Mouse (Mus musculus) adrenal gland, postnatal 25 days (tissue): ENCODE results near the gene Noxa1. TPM values are rescaled to one million over a fixed set of nuclear protein-coding genes. Genes with fewer than 3 reads are reported as not detected.

Experiments
- microRNA-seq, 2 experiments: library from miRNA; unstranded; fragments of <30 nt; microRNA quantifications; one replicate each; pipeline ENCODE4 v1.2.0; 2021
- total RNA-seq: library from RNA; stranded (reverse); gene quantifications from 2 replicates; pipeline ENCODE4 v1.2.3, GENCODE M21; 2021

The Noxa1 gene
- total RNA-seq, 1 experiment from 2014 or later = not detected

Small RNA genes within 50 kb of the gene (microRNA-seq; reads per million reads assigned to microRNA genes)
- 0 reads per million in 2 experiments for gene Gm24328
- 0 to 0.36 reads per million in 2 experiments for gene Mir7664

Other genes starting within 250 kb of the Noxa1 start
- 66.2 and 70.1 TPM in 2 replicates for gene Ehmt1, start 175.5 kb downstream of the Noxa1 start, total RNA-seq
- 16.2 and 26.4 TPM in 2 replicates for gene Arrdc1, start 159.9 kb downstream of the Noxa1 start, total RNA-seq
- 21.3 and 26.6 TPM in 2 replicates for gene Zmynd19, start 145.4 kb downstream of the Noxa1 start, total RNA-seq
- 9.6 and 15.5 TPM in 2 replicates for gene Dph7, start 132.7 kb downstream of the Noxa1 start, total RNA-seq
- gene Mrpl41, start 120.1 kb downstream of the Noxa1 start, total RNA-seq = 87.6 and 101 TPM in 2 replicates
- 74.0 and 81.1 TPM in 2 replicates for gene Pnpla7, start 119.1 kb downstream of the Noxa1 start, total RNA-seq
- 49.8 and 51.3 TPM in 2 replicates for gene Nsmf, start 40.8 kb downstream of the Noxa1 start, total RNA-seq
- gene Entpd8, start 14.8 kb downstream of the Noxa1 start, total RNA-seq = 2.1 TPM in 1 of 2 replicates, not detected in the other
- 2.2 and 4.0 TPM in 2 replicates for gene Nrarp, start 85.6 kb upstream of the Noxa1 start, total RNA-seq
- 28.1 and 33.9 TPM in 2 replicates for gene Tor4a, start 101.7 kb upstream of the Noxa1 start, total RNA-seq
- 61.8 and 66.9 TPM in 2 replicates for gene Nelfb, start 116.3 kb upstream of the Noxa1 start, total RNA-seq
- not detected in 2 replicates for gene Stpg3, start 119.5 kb upstream of the Noxa1 start, total RNA-seq
- gene Fam166a, start 123.6 kb upstream of the Noxa1 start, total RNA-seq = 0.46 TPM in 1 of 2 replicates, not detected in the other
- 247 and 303 TPM in 2 replicates for gene Tubb4b, start 129.6 kb upstream of the Noxa1 start, total RNA-seq
- not detected in 2 replicates for gene Slc34a3, start 139.2 kb upstream of the Noxa1 start, total RNA-seq
- gene Rnf224, start 141.6 kb upstream of the Noxa1 start, total RNA-seq = not detected in 2 replicates
- gene Rnf208, start 147.1 kb upstream of the Noxa1 start, total RNA-seq = 7.4 and 7.9 TPM in 2 replicates
- not detected in 2 replicates for gene Cysrt1, start 147.3 kb upstream of the Noxa1 start, total RNA-seq
- 3.5 and 8.1 TPM in 2 replicates for gene AL732309.1, start 151.7 kb upstream of the Noxa1 start, total RNA-seq
- gene Tmem203, start 160.3 kb upstream of the Noxa1 start, total RNA-seq = 32.3 and 48.8 TPM in 2 replicates
- gene Tprn, start 167.5 kb upstream of the Noxa1 start, total RNA-seq = 10.0 and 10.7 TPM in 2 replicates
- 35.1 and 47.7 TPM in 2 replicates for gene Ssna1, start 177.3 kb upstream of the Noxa1 start, total RNA-seq
- gene Anapc2, start 177.3 kb upstream of the Noxa1 start, total RNA-seq = 70.9 and 95.1 TPM in 2 replicates
- gene Tmem210, start 193.0 kb upstream of the Noxa1 start, total RNA-seq = not detected in 2 replicates
- gene Lrrc26, start 194.8 kb upstream of the Noxa1 start, total RNA-seq = not detected in 2 replicates
- 9.0 and 12.6 TPM in 2 replicates for gene Grin1, start 224.0 kb upstream of the Noxa1 start, total RNA-seq
- gene Man1b1, start 237.2 kb upstream of the Noxa1 start, total RNA-seq = 53.6 and 57.9 TPM in 2 replicates